In the genomic region with DNA sequence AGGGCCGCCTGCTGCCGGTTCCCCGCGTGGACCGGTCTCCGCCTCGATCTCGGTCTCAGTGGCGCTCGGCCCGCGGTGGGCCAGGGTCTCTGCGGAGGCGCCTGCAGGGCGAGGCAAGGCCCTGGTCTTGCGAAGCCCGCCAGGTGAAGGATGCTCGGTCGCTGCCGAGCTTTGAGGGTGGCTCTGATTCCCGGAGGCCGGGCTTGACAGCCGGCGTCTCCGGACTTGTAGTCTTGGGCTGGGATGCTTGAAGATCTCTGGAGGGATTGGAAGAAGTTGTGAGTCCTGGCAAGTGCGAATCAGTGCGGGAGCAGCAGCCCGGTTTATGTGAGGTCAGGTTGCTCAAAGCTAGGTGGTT, we compare ENCODE assay signal across 8 mouse cellular contexts. TPM values are rescaled to one million over a fixed set of nuclear protein-coding genes. Genes with fewer than 3 reads are reported as not detected.
A peak's percentile ranks its signal among the peaks of the same experiment; 100 is the strongest.
DNase-seq lines count a peak whose midpoint lies in the region; ATAC-seq and TF ChIP-seq lines count a peak whose summit lies in the region.

No protein-coding gene starts in this region.

- peak overlapping the region; percentile 90 for H3K4me3 ChIP-seq in G1E (ENCODE audit: low read depth, low read length)
- peak overlapping the region; percentile 94 for H3K4me3 ChIP-seq in embryonic facial prominence, embryonic 10.5 days
- H3K4me3 ChIP-seq in heart, embryonic 16.5 days (ENCODE audit: low read length) = peak overlapping the region; percentile 85
- peak overlapping the region; percentile 94 for H3K4me3 ChIP-seq in liver, embryonic 13.5 days (replicated peaks)
- H3K4me3 ChIP-seq in neural tube, embryonic 15.5 days (replicated peaks) = peak overlapping the region; percentile 99

- peak overlapping the region; percentile 81 for H3K4me2 ChIP-seq in heart, embryonic 16.5 days (ENCODE audit: low read depth, low read length)
- peak overlapping the region; percentile 80 for H3K4me2 ChIP-seq in liver, embryonic 13.5 days
- peak overlapping the region; percentile 97 for H3K4me2 ChIP-seq in neural tube, embryonic 15.5 days

- no peak for ATAC-seq in G1E (ENCODE audit: extremely low read depth, insufficient number of reproducible peaks, low FRiP score, poor library complexity, severe bottlenecking)
- ATAC-seq in heart, embryonic 16.5 days (replicated peaks; ENCODE audit: extremely low read depth, insufficient read depth, low FRiP score) = no peak
- ATAC-seq in liver, embryonic 13.5 days (ENCODE audit: low read depth) = no peak
- ATAC-seq in neural tube, embryonic 15.5 days (ENCODE audit: low FRiP score) = no peak

- under 1% methylated on average over 28 of the region's 28 CpGs for WGBS in embryonic facial prominence, embryonic 10.5 days
- under 1% methylated on average over 23 of the region's 28 CpGs for WGBS in heart, embryonic 16.5 days
- under 1% methylated on average over 28 of the region's 28 CpGs for WGBS in liver, embryonic 13.5 days (ENCODE audit: insufficient replicate concordance)
- under 1% methylated on average over 28 of the region's 28 CpGs for WGBS in neural tube, embryonic 15.5 days

- no peak for TF ChIP-seq CTCF in G1E (IDR thresholded peaks at IDR 0.05; ENCODE audit: low read depth, low read length)

- peaks cover 48% of the 10 kb centered on the region for H3K4me1 ChIP-seq in G1E (ENCODE audit: insufficient read depth, low read depth, low read length)
- peaks cover 25% of the 10 kb centered on the region for H3K4me1 ChIP-seq in embryonic facial prominence, embryonic 10.5 days
- peaks cover 21% of the 10 kb centered on the region for H3K4me1 ChIP-seq in heart, embryonic 16.5 days (ENCODE audit: control insufficient read depth, insufficient read depth, low read length)
- peaks cover 47% of the 10 kb centered on the region for H3K4me1 ChIP-seq in liver, embryonic 13.5 days (replicated peaks)
- H3K4me1 ChIP-seq in neural tube, embryonic 15.5 days = peaks cover 38% of the 10 kb centered on the region

- DNase-seq in layer of hippocampus, adult 11-12 months (ENCODE audit: low spot score) = peak; percentile 24
- no peak for DNase-seq in layer of hippocampus, adult 9-10 months (ENCODE audit: low spot score)
- no peak for DNase-seq in G1E (ENCODE audit: low spot score)
- peak; percentile 67 for DNase-seq in embryonic facial prominence, embryonic 10.5 days (ENCODE audit: low spot score)
- no peak for DNase-seq in liver, embryonic 13.5 days
- no peak for DNase-seq in embryo, embryonic 11 days

- H3K9me3 ChIP-seq in G1E (replicated peaks) = no peaks in the 10 kb centered on the region
- no peaks in the 10 kb centered on the region for H3K9me3 ChIP-seq in embryonic facial prominence, embryonic 10.5 days
- H3K9me3 ChIP-seq in heart, embryonic 16.5 days (replicated peaks; ENCODE audit: control insufficient read depth, low read length) = no peaks in the 10 kb centered on the region
- no peaks in the 10 kb centered on the region for H3K9me3 ChIP-seq in liver, embryonic 13.5 days (replicated peaks)
- H3K9me3 ChIP-seq in neural tube, embryonic 15.5 days (replicated peaks) = no peaks in the 10 kb centered on the region

- peak overlapping the region; percentile 94 for H3K27ac ChIP-seq in embryonic facial prominence, embryonic 10.5 days (replicated peaks)
- H3K27ac ChIP-seq in heart, embryonic 16.5 days (ENCODE audit: low read length) = peak overlapping the region; percentile 80
- peak overlapping the region; percentile 85 for H3K27ac ChIP-seq in liver, embryonic 13.5 days
- H3K27ac ChIP-seq in neural tube, embryonic 15.5 days (replicated peaks) = peak overlapping the region; percentile 89

- peaks cover 39% of the 10 kb centered on the region for H3K36me3 ChIP-seq in G1E (replicated peaks)
- peaks cover 38% of the 10 kb centered on the region for H3K36me3 ChIP-seq in embryonic facial prominence, embryonic 10.5 days (replicated peaks)
- H3K36me3 ChIP-seq in heart, embryonic 16.5 days (ENCODE audit: control insufficient read depth, insufficient read depth) = peaks cover 15% of the 10 kb centered on the region
- peaks cover 20% of the 10 kb centered on the region for H3K36me3 ChIP-seq in liver, embryonic 13.5 days
- H3K36me3 ChIP-seq in neural tube, embryonic 15.5 days = peaks cover 16% of the 10 kb centered on the region

- H3K9ac ChIP-seq in heart, embryonic 16.5 days (ENCODE audit: low read length) = peak overlapping the region; percentile 86
- peak overlapping the region; percentile 92 for H3K9ac ChIP-seq in liver, embryonic 13.5 days
- H3K9ac ChIP-seq in neural tube, embryonic 15.5 days (replicated peaks) = peak overlapping the region; percentile 94

- no peaks in the 10 kb centered on the region for H3K27me3 ChIP-seq in G1E (ENCODE audit: insufficient read depth, low read length)
- H3K27me3 ChIP-seq in embryonic facial prominence, embryonic 10.5 days (replicated peaks; ENCODE audit: low read depth, poor library complexity, severe bottlenecking) = no peaks in the 10 kb centered on the region
- H3K27me3 ChIP-seq in heart, embryonic 16.5 days (ENCODE audit: control insufficient read depth, insufficient read depth, low read length) = no peaks in the 10 kb centered on the region
- no peaks in the 10 kb centered on the region for H3K27me3 ChIP-seq in liver, embryonic 13.5 days
- H3K27me3 ChIP-seq in neural tube, embryonic 15.5 days (replicated peaks) = no peaks in the 10 kb centered on the region

RNA-seq across cellular contexts. Expression of gene Naa35, which starts 0.6 kb away (rescaled TPM):
- total RNA-seq in G1E (2014; fragmentation: Nextera tagmentation) (63.7 and 71.9 TPM in 2 replicates), G1E (2017) (29.5 and 31.0 TPM in 2 replicates)
- polyA plus RNA-seq in G1E (2012) = 8.4 and 8.5 TPM in 2 replicates
- polyA plus RNA-seq in embryonic facial prominence, embryonic 10.5 days (2016; fragmentation: Nextera tagmentation; extraction: Ambion mirVana) = 111 and 114 TPM in 2 replicates
- 77.0 and 84.4 TPM in 2 replicates for polyA plus RNA-seq in heart, embryonic 16.5 days (2015; fragmentation: Nextera tagmentation; extraction: Ambion mirVana)
- polyA plus RNA-seq in liver, embryonic 13.5 days (2015; fragmentation: Nextera tagmentation; extraction: Ambion mirVana) = 35.8 and 43.8 TPM in 2 replicates
- 123 and 131 TPM in 2 replicates for polyA plus RNA-seq in neural tube, embryonic 15.5 days (2015; fragmentation: Nextera tagmentation; extraction: Ambion mirVana)

RNA-seq across cellular contexts. Expression of gene Agtpbp1, which starts 0.6 kb away (rescaled TPM):
- total RNA-seq in G1E (2014; fragmentation: Nextera tagmentation) (118 and 147 TPM in 2 replicates), G1E (2017) (62.0 and 73.3 TPM in 2 replicates)
- 6.0 and 6.1 TPM in 2 replicates for polyA plus RNA-seq in G1E (2012)
- 10.4 and 10.8 TPM in 2 replicates for polyA plus RNA-seq in embryonic facial prominence, embryonic 10.5 days (2016; fragmentation: Nextera tagmentation; extraction: Ambion mirVana)
- 12.1 and 12.5 TPM in 2 replicates for polyA plus RNA-seq in heart, embryonic 16.5 days (2015; fragmentation: Nextera tagmentation; extraction: Ambion mirVana)
- polyA plus RNA-seq in liver, embryonic 13.5 days (2015; fragmentation: Nextera tagmentation; extraction: Ambion mirVana) = 9.2 and 11.0 TPM in 2 replicates
- polyA plus RNA-seq in neural tube, embryonic 15.5 days (2015; fragmentation: Nextera tagmentation; extraction: Ambion mirVana) = 67.4 and 72.5 TPM in 2 replicates

Comparison
In these comparisons a context has a peak if more than half of its experiments do, and no peak if none do; other contexts are left out.
1. DNase-seq: peak in layer of hippocampus, adult 11-12 months (single experiment) and embryonic facial prominence, embryonic 10.5 days (single experiment); none in layer of hippocampus, adult 9-10 months (single experiment), G1E (single experiment), liver, embryonic 13.5 days (single experiment) and embryo, embryonic 11 days (single experiment).
2. Peak in every context shown above with its lines, with median percentiles within 50 percentile points of each other: H3K4me3 ChIP-seq, H3K27ac ChIP-seq, H3K4me2 ChIP-seq and H3K9ac ChIP-seq.